Mouse (Mus musculus) liver, embryonic 14.5 days (tissue): Measurements from ENCODE around the gene Zfp512. TPM values are rescaled to one million over a fixed set of nuclear protein-coding genes. Genes with fewer than 3 reads are reported as not detected.

Experiments
- ATAC-seq: fragments of 200-750 bp; cut with Nextera tagmentation; 2 replicates; pipeline ENCODE4 v1.8.0; 2017; ENCODE audit warnings: moderate number of reproducible peaks, mild to moderate bottlenecking, moderate library complexity; ENCODE audit not compliant: insufficient read depth
- DNase-seq, 3 experiments: peaks; one replicate each; pipeline ENCODE4 v3.0.0-alpha.2; 2012 to 2013; ENCODE audit warnings: low read depth in 3 of 3, low spot score in 3 of 3
- H3K27ac ChIP-seq: fragments of 300-500 bp; sonication (generic); 2 replicates; pipeline ENCODE4 v1.5.1; 2014; ENCODE audit warnings: moderate library complexity, mild to moderate bottlenecking, control low read depth, inconsistent platforms
- H3K27me3 ChIP-seq: fragments of 300-500 bp; sonication (generic); 2 replicates; pipeline ENCODE4 v1.6.1; 2014; ENCODE audit warnings: mild to moderate bottlenecking, low read length, moderate library complexity; ENCODE audit not compliant: control insufficient read depth, insufficient read depth
- H3K36me3 ChIP-seq: fragments of 300-500 bp; sonication (generic); replicated peaks from 2 replicates; pipeline ENCODE4 v1.6.1; 2014; ENCODE audit warnings: low read depth; ENCODE audit not compliant: control insufficient read depth, insufficient read depth
- H3K4me1 ChIP-seq, 2 experiments: fragments of 200-500 bp in 1 of 2; fragments of 300-500 bp in 1 of 2; sonication (generic) in 1 of 2; replicated peaks; 2 replicates each; pipeline ENCODE4 v1.6.1; 2012 to 2014; ENCODE audit warnings: antibody characterized with exemption in 1 of 2, inconsistent platforms in 1 of 2, low read length in 1 of 2; ENCODE audit not compliant: control insufficient read depth in 2 of 2, insufficient read depth in 2 of 2
- H3K4me2 ChIP-seq: fragments of 300-500 bp; sonication (generic); 2 replicates; pipeline ENCODE4 v1.6.1; 2014; ENCODE audit warnings: low read depth, mild to moderate bottlenecking, control low read depth, moderate library complexity
- H3K4me3 ChIP-seq, 2 experiments: fragments of 200-500 bp in 1 of 2; fragments of 300-500 bp in 1 of 2; sonication (generic) in 1 of 2; 2 replicates each; pipeline ENCODE4 v1.5.1; 2012 to 2014; ENCODE audit warnings: low read depth in 2 of 2, low read length in 2 of 2, mild to moderate bottlenecking in 2 of 2, control low read depth in 1 of 2, inconsistent platforms in 1 of 2, moderate library complexity in 1 of 2; ENCODE audit not compliant: insufficient read depth in 1 of 2
- H3K9ac ChIP-seq: fragments of 300-500 bp; sonication (generic); replicated peaks from 2 replicates; pipeline ENCODE4 v1.6.1; 2014; ENCODE audit warnings: mild to moderate bottlenecking, control low read depth, moderate library complexity
- H3K9me3 ChIP-seq: fragments of 300-500 bp; sonication (generic); 2 replicates; pipeline ENCODE4 v1.6.1; 2016; ENCODE audit warnings: low read length, mixed read lengths; ENCODE audit not compliant: control insufficient read depth
- CTCF ChIP-seq: IDR thresholded peaks from 2 replicates; pipeline ENCODE4 v1.5.1; 2016; ENCODE audit warnings: antibody characterized with exemption, low read depth, control low read depth
- EP300 ChIP-seq: IDR thresholded peaks from 2 replicates; pipeline ENCODE4 v1.6.1; 2016; ENCODE audit warnings: antibody characterized with exemption, low read depth
- WGBS: fragments of 180-500 bp; shearing (Covaris S2); extraction: QIAGEN DNeasy Blood & Tissue Kit; methylation state at CpG from one replicate; pipeline ENCODE4 v1.1.7; 2014; ENCODE audit not compliant: insufficient replicate concordance; 5-methylcytosine and 5-hydroxymethylcytosine counted together
- polyA plus RNA-seq, 2 experiments: library from polyadenylated mRNA; depleted of rRNA in 1 of 2; stranded (reverse) in 1 of 2; unstranded in 1 of 2; fragments of >200 nt; fragmentation: Nextera tagmentation in 1 of 2; extraction: Ambion mirVana in 1 of 2; gene quantifications; 2 replicates each; pipeline versions ENCODE4 v1.2.1 to v1.2.3; 2012 to 2014

Gene Zfp512
- polyA plus RNA-seq, 2 experiments = 8.2 to 8.9 TPM

GRCm38 (mm10) chr5:31467798-31468197 is 15.6 kb downstream of the Zfp512 start:
- TF ChIP-seq EP300 (no peak), CTCF (no peak)
- DNase-seq (no peak), ATAC-seq (no peak)
- no peak overlapping the region for H3K4me3 ChIP-seq
- H3K9ac ChIP-seq = no peak overlapping the region
- 86% methylated on average over 3 of the region's 3 CpGs for WGBS
- no peaks in the 10 kb centered on the region for H3K27me3 ChIP-seq
- no peaks in the 10 kb centered on the region for H3K9me3 ChIP-seq
- no peaks in the 10 kb centered on the region for H3K4me1 ChIP-seq
- H3K36me3 ChIP-seq = peaks cover 16% of the 10 kb centered on the region
- no peak overlapping the region for H3K4me2 ChIP-seq
- H3K27ac ChIP-seq = no peak overlapping the region

GRCm38 (mm10) chr5:31469711-31470110 is 17.5 kb downstream of the Zfp512 start:
- no peak overlapping the region for H3K4me2 ChIP-seq
- TF ChIP-seq EP300 (no peak), CTCF (no peak)
- no peak overlapping the region for H3K4me3 ChIP-seq
- no peaks in the 10 kb centered on the region for H3K4me1 ChIP-seq
- no peak overlapping the region for H3K27ac ChIP-seq
- no peaks in the 10 kb centered on the region for H3K9me3 ChIP-seq
- no peak for ATAC-seq
- 87% methylated on average over 6 of the region's 6 CpGs for WGBS
- no peaks in the 10 kb centered on the region for H3K27me3 ChIP-seq
- H3K9ac ChIP-seq = no peak overlapping the region
- no peak for DNase-seq
- H3K36me3 ChIP-seq = peaks cover 22% of the 10 kb centered on the region

GRCm38 (mm10) chr5:31470334-31470733 is 18.1 kb downstream of the Zfp512 start:
- ATAC-seq (no peak), DNase-seq (no peak)
- peaks cover 22% of the 10 kb centered on the region for H3K36me3 ChIP-seq
- H3K4me3 ChIP-seq = no peak overlapping the region
- H3K4me2 ChIP-seq = no peak overlapping the region
- no peak overlapping the region for H3K27ac ChIP-seq
- 67% methylated on average over 7 of the region's 7 CpGs for WGBS
- no peaks in the 10 kb centered on the region for H3K9me3 ChIP-seq
- no peak overlapping the region for H3K9ac ChIP-seq
- H3K27me3 ChIP-seq = no peaks in the 10 kb centered on the region
- H3K4me1 ChIP-seq = no peaks in the 10 kb centered on the region
- TF ChIP-seq EP300 (no peak), CTCF (peak; percentile 71)

DNA sequence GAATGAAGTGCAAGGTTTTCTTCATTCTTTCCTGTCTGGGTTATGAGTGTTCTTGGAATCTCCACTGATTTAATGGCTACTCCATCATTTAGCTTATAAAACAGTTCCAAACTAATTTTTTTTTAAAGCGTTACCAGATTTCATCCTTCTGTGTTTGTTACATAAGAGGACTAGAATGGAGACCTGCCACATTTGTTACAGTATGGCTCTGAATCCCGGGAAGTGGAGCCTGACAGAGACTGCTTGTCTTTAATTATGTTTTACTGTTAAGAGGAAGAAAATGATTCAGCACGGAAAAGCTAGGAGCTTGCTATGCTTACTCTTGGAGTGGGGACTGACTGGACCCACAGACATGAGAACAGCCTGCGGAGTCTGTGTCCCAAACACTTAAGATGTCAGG is 28.3 kb downstream of the Zfp512 start:
- no peak overlapping the region for H3K27ac ChIP-seq
- no peak overlapping the region for H3K9ac ChIP-seq
- DNase-seq (no peak), ATAC-seq (no peak)
- no peak overlapping the region for H3K4me2 ChIP-seq
- peaks cover 8% of the 10 kb centered on the region for H3K36me3 ChIP-seq
- H3K27me3 ChIP-seq = no peaks in the 10 kb centered on the region
- no peak for TF ChIP-seq CTCF
- no peak for TF ChIP-seq EP300
- 75% methylated on average over 4 of the region's 4 CpGs for WGBS
- no peaks in the 10 kb centered on the region for H3K9me3 ChIP-seq
- H3K4me3 ChIP-seq = no peak overlapping the region
- H3K4me1 ChIP-seq = no peaks in the 10 kb centered on the region

DNA sequence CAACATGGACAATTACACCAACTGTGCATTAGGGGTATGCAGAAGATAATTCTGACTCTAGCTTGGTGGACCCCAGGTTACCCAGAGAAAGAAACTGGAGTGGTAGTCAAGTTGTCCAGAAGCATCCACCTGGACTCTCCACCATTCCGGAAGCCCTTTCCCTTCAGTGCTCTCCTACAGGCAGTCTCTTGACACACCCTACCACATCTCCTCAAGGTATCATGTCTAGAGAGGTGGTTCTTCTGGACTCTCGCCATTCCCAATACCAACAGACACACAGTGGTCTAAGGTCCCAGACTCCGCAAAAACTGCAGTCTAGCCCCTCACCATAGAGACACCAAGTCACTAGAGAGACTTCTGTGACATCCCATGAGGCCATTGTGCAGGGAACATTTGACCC is 33.2 kb downstream of the Zfp512 start, which contains the start of gene 4930548H24Rik:
Gene 4930548H24Rik (plus strand): TSS at position 301 of the 400 bp plus-strand sequence.
- ATAC-seq = no peak
- DNase-seq = no peak
- Histone ChIP-seq H3K36me3 (peaks cover 2% of the 10 kb centered on the region), H3K4me2 (no peak within 1 kb of the TSS), H3K9ac (no peak within 1 kb of the TSS), H3K27me3 (no peaks in the 10 kb centered on the region), H3K27ac (no peak within 1 kb of the TSS), H3K4me1 (no peaks in the 10 kb centered on the region), H3K4me3 (no peak within 1 kb of the TSS), H3K9me3 (no peaks in the 10 kb centered on the region)
- TF ChIP-seq EP300 (no peak), CTCF (no peak)
- 80% methylated on average over 3 of the region's 3 CpGs for WGBS

DNA sequence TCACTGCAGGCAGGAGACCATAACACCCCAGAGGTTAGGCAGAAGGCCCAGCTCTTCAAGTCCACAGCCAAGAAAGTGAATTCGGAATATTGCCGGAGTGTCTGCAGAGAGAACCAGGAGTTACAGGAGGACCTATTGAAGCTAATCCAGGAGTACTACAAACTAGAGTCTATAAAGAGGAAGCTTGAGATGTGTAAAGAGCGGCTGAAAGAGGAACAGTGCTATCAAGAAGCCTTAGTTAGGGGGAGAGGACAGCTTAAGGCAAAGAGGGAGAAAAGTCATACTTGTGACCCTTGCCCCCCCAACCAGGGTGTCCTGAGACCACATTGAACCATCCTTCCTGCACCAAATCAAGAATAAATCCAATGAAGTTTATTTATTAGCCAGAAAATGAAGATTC is 35.7 kb downstream of the Zfp512 start:
- H3K4me1 ChIP-seq = no peaks in the 10 kb centered on the region
- DNase-seq = no peak
- ATAC-seq = no peak
- H3K4me2 ChIP-seq = no peak overlapping the region
- no peaks in the 10 kb centered on the region for H3K9me3 ChIP-seq
- no peak overlapping the region for H3K27ac ChIP-seq
- H3K4me3 ChIP-seq = no peak overlapping the region
- H3K9ac ChIP-seq = no peak overlapping the region
- H3K27me3 ChIP-seq = no peaks in the 10 kb centered on the region
- 66% methylated on average over 3 of the region's 3 CpGs for WGBS
- TF ChIP-seq EP300 (no peak), CTCF (no peak)
- no peaks in the 10 kb centered on the region for H3K36me3 ChIP-seq
